Mouse (Mus musculus): ENCODE measurements around the gene Eno1.
"Not testable (repeated sequence)": the region's sequence is repeated elsewhere in the genome, so short reads cannot be mapped to it uniquely, and the experiment has no call there.

The Eno1 gene

DNA sequence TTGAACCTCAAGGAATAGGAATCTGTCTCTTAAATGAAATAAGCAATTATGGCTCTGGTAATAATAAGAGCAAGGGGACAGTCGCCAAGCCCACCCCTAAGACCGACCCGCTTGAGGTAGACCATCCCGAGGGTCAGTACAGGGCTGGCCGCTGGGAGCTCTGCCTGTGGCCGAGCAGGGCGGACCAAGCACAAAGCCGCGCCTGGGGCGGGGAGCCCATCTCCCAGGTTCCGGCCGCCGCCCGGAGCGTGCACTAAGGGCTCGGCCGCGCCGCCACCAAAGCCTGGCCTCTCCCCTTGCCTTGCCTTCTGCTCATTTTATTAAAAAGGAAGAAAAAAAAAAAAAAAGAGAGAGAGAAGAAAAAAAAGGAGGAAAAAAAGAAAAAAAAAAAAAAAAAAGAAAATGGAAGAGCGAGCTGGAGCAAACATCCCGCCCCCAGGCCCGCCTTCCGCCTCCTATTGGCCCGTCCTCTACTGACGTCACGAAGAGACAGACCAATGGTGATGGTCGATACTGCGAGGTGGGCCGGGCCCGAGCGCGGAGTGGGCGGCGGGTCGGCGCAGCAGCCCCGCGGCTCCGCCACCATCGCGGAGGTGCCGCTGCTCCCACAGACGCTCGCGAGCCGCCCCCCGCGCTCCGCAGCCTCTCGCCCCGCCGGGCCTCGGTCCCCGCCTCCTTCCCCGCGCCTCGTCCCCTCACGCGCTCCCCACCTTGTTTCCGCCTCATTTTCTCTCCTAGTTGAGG lies 44.7 kb downstream of the Eno1 start, which contains the start of gene Rere:
Gene Rere, plus strand, starts transcription at position 629 of the 744 bp plus-strand sequence.
- peak; percentile 99 for DNase-seq (ENCODE audit: low read depth, low spot score)

DNA sequence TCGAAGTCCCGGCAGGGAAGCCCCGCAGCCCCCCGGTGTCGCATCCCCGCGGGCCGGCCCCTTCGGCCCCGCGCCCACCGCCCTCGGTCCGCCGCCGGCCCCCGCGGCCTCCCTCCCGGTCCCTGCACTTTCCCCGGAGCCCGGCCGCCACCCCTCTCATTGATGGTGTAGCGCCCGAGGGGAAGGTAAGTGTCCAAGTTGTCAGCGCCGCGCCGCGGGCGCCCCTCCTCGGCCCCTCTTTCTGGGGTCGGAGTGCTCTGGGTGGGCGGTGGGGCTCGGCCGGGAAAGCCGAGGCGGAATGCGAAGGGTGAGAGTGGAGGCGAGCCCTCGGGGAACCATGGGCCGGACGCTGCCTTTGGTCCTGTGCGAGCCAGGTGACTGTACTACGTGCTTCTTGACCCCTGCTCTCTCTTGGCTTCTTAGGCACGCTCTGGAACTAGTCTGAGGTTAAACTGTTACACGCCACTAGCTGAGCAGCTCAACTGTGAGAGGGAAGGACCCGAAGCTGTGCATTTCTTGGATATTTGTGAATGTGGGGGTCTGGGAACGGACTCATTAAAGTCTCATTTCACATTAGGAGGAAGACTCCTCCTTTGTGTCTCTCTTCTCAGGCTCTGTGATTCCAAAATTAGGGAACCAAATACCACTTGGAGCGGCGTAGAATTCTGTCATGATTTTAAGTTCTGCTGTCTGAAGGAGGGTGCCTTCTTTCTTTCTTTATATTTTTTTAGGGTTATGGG lies 45.5 kb downstream of the Eno1 start:
- DNase-seq (ENCODE audit: low read depth, low spot score), result no peak

DNA sequence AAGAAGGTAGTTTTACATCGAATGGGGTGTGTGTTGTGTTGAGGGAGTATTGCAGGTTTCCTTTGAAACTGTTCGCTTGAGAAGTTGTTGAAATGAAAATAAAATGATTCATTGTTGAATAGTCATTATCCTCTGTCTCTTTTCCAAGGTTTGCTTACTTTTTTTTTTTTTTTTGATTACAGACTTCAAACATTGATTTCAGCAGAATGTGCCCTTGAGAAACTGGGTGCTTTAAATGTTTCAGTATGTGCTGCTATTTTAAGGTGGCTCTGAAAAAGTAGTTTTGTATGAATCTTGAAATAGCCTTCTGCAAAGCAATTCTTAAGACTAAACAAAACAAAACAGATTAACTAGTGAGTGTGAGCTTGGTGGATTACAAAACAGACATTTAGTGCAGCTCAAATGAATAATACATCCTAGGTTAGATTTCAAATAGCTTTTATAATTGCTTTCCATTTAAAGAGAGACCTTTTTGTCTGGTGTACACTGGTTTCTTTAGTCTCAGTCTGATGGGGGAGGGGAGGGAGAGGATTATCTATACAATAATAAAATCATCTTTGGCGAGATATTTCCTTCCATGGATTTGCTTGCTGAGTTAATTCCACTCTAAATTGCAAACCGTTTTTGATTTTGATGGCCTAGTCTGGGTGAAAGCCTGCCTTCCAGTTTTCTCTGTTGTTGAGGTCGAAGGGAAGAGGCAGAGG lies 46.3 kb downstream of the Eno1 start:
- no peak for DNase-seq (ENCODE audit: low read depth, low spot score)

DNA sequence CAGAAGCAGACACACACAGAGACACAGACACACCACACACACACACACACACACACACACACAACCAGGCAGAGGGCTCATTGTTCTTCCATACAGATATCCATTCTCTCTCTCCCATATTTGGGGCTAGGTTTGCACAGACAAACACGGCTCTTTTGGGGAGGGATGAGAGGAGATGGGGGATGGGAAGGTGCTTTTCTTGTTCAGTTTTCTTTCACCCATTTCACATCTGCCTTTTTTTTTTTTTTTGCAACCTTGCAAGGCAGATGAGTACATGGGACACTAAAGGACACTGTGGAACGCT lies 46.8 kb downstream of the Eno1 start:
- DNase-seq (ENCODE audit: low read depth, low spot score), result peak; percentile 79

DNA sequence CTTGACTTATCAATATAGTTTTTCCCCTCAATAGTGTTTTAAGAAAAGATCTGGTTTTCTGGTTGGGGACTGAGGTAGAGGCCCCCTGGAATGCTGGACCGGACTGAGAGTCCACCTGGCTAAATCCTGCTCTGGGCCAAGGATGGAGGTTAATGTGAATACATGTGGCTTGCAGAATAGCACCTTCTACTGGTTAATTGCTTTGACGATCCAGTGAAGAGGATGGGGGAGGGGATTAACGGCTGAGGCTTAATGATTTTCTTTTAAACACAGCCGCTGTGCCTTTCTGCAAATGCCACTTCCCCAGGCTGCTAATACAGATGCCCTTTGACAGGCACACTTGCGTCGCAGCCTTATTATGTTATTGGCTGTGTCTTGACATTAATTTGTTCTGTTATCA lies 47.5 kb downstream of the Eno1 start:
- DNase-seq (ENCODE audit: low read depth, low spot score), result peak; percentile 72

DNA sequence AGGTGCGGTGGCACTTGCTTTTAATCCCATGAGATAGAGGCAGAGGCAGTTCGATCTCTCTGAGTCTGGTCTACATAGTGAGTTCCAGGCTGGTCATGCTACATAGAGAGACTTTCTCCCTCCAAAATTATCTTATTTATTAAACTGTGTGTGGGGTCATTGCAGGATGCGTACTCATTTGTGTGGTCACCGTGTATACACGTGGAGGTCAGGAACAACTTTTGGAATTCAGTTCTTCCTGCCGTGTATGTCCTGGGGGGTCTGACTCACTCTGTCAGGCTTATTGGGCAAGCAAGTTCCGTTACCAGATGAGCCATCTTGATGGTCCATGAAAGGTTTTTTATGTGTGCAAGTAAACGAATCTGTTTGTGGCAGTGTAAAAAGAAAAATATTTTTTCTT lies 50.5 kb downstream of the Eno1 start:
- no peak for DNase-seq (ENCODE audit: low read depth, low spot score)

DNA sequence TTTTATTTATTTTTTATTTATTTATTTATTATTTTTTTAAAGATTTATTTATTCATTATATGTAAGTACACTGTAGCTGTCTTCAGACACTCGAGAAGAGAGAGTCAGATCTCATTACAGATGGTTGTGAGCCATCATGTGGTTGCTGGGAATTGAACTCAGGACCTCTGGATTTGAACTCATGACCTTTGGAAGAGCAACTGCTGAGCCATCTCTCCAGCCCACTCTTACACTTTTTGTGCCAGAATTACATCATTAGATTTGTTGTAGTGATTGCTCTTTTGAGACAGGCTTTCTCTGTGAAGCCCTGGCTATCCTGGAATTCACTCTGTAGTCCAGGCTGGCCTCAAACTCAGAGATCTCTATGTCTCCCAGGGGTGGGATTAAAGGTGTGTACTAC lies 50.9 kb downstream of the Eno1 start:
- DNase-seq (ENCODE audit: low read depth, low spot score), result not testable (repeated sequence)

DNA sequence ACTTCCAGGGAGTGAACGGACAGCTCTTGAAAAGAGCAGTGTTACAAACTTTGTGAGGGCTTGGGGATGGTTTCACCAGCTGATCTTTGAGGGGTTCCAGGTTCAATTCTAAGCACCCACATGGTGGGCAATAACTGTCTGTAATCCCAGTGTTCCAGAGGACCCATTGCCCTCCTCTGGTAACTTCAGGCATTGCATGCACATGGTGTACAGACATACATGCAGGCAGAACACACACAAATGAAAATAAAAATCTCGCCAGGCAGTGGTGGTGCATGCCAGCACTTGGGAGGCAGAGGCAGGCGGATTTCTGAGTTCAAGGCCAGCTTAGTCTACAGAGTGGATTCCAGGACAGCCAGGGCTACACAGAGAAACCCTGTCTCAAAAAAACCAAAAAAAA lies 55.4 kb downstream of the Eno1 start:
- no peak for DNase-seq (ENCODE audit: low read depth, low spot score)

DNA sequence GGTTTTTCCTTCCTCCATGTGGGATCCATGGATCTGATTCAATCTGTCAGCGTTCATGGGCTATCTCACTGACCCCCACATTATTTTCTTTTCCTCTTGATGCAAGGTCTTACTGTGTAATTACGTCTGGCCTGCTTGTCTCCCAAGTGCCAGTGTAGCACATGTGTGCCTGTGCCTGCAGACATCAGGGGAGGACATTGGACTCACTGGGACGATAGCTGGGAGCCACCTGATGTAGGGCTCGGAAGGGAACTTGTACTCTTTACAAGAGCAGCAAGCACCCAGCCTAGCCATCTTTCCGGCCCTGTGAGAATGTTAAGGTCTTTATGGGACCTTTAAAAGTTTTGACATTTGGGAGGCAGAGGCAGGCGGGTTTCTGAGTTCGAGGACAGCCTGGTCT lies 58.3 kb downstream of the Eno1 start:
- no peak for DNase-seq (ENCODE audit: low read depth, low spot score)

DNA sequence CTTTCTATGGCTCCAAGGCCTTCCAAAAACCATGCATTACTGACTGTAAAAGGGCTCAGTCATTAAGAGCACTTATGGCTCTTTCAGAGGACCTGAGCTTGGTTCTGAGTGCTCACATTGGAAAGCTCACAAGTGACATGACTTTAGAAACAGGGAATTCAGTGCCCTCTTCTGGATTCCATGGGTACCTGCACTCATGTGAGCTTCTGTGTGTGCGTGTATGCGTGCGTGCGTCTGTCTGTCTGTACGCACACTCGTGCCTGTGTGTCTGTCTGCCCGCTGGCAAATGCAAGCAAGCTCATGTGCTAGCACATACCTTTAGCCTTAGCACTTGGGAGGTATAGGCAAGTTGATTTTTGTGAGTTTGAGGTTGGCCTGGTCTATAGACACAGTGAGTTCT lies 59.4 kb downstream of the Eno1 start:
- no peak for DNase-seq (ENCODE audit: low read depth, low spot score)

Data from brain, adult 2 months (tissue).